Mouse (Mus musculus) neural tube, embryonic 12.5 days (tissue): ENCODE results near the gene Odf3b. TPM values are rescaled to one million over a fixed set of nuclear protein-coding genes. Genes with fewer than 3 reads are reported as not detected.

ENCODE experiments used
- ATAC-seq: fragments of 200-750 bp; cut with Nextera tagmentation; 2 replicates; pipeline ENCODE4 v1.8.0; 2017; ENCODE audit warnings: low read depth, mild to moderate bottlenecking, moderate TSS enrichment, moderate library complexity; ENCODE audit not compliant: low FRiP score
- H3K27ac ChIP-seq: fragments of 300-500 bp; sonication (generic); 2 replicates; pipeline ENCODE4 v1.5.1; 2016
- H3K27me3 ChIP-seq: fragments of 300-500 bp; sonication (generic); replicated peaks from 2 replicates; pipeline ENCODE4 v1.6.1; 2016; ENCODE audit warnings: mild to moderate bottlenecking
- H3K36me3 ChIP-seq: fragments of 300-500 bp; sonication (generic); 2 replicates; pipeline ENCODE4 v1.6.1; 2016; ENCODE audit warnings: mild to moderate bottlenecking
- H3K4me1 ChIP-seq: fragments of 300-500 bp; sonication (generic); 2 replicates; pipeline ENCODE4 v1.6.1; 2016
- H3K4me2 ChIP-seq: fragments of 300-500 bp; sonication (generic); replicated peaks from 2 replicates; pipeline ENCODE4 v1.6.1; 2016; ENCODE audit warnings: mild to moderate bottlenecking
- H3K4me3 ChIP-seq: fragments of 300-500 bp; sonication (generic); 2 replicates; pipeline ENCODE4 v1.5.1; 2016
- H3K9ac ChIP-seq: fragments of 300-500 bp; sonication (generic); 2 replicates; pipeline ENCODE4 v1.6.1; 2016; ENCODE audit warnings: mild to moderate bottlenecking
- H3K9me3 ChIP-seq: fragments of 300-500 bp; sonication (generic); 2 replicates; pipeline ENCODE4 v1.6.1; 2016; ENCODE audit warnings: mild to moderate bottlenecking
- WGBS: fragments of 180-500 bp; shearing (Covaris S2); methylation state at CpG from one replicate; pipeline ENCODE4 v1.1.7; 2016; 5-methylcytosine and 5-hydroxymethylcytosine counted together
- polyA plus RNA-seq: library from polyadenylated mRNA; unstranded; fragments of >200 nt; fragmentation: Nextera tagmentation; extraction: Ambion mirVana; gene quantifications from 2 replicates; pipeline ENCODE4 v1.2.1, GENCODE M21; 2016

The Odf3b gene
- polyA plus RNA-seq, 1 experiment from 2014 or later: 0.30 TPM

- peaks cover 39% of the 10 kb centered on the region for H3K36me3 ChIP-seq
- no peak overlapping the region for H3K4me3 ChIP-seq
- H3K9me3 ChIP-seq: no peaks in the 10 kb centered on the region
- H3K4me1 ChIP-seq: peaks cover 15% of the 10 kb centered on the region
- no peak for ATAC-seq
- 94% methylated on average over 14 of the region's 14 CpGs for WGBS
- H3K4me2 ChIP-seq: no peak overlapping the region
- H3K27me3 ChIP-seq: no peaks in the 10 kb centered on the region
- no peak overlapping the region for H3K9ac ChIP-seq
- no peak overlapping the region for H3K27ac ChIP-seq
Measured at GRCm38 (mm10) chr15:89352054-89352453, 27.0 kb downstream of the Odf3b start.

DNA sequence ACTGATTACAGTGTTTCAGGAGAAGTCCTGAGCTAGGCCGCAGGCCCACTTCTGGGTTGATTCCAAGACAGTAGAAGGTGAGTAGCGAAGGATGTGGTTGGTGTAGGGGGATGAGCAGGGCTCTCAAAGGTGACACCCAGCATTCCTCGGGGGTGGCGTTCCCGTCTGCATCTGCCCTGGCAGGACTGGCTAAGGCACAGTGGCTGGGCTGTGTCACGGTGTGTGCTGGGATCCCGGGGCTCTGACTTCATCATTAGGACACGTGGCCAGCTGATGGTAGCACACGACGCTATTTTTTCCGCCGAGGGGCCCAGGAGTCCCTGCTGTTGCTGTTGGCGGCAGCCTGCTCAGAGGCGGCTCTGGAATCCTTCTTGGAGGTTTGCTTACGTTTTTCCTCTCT lies 27.8 kb downstream of the Odf3b start:
- H3K9me3 ChIP-seq: no peaks in the 10 kb centered on the region
- no peaks in the 10 kb centered on the region for H3K27me3 ChIP-seq
- peaks cover 39% of the 10 kb centered on the region for H3K36me3 ChIP-seq
- H3K4me3 ChIP-seq: no peak overlapping the region
- H3K27ac ChIP-seq: no peak overlapping the region
- WGBS: 89% methylated on average over 15 of the region's 15 CpGs
- no peak overlapping the region for H3K4me2 ChIP-seq
- ATAC-seq: no peak
- H3K4me1 ChIP-seq: peaks cover 12% of the 10 kb centered on the region
- no peak overlapping the region for H3K9ac ChIP-seq

DNA sequence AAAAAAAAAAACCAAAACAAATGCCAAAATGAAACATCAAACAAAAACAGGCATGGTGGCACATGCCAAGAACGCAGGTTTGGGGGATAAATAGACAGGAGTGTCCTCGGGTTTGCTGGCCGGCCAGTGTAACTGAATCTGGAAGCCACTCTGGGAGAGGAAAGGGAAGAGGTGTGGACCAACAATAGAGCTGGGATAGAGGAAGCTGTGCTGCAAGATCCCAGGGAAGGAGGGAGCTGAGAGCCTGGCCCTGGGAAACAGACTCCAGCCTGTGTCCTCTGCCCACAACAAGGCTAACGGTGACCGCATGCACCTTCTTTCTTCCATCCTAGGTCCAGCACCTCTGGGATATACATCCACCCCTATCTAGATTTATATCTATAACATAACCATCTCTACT lies 28.6 kb downstream of the Odf3b start:
- H3K27ac ChIP-seq: no peak overlapping the region
- no peaks in the 10 kb centered on the region for H3K27me3 ChIP-seq
- no peak overlapping the region for H3K9ac ChIP-seq
- no peak for ATAC-seq
- H3K4me3 ChIP-seq: no peak overlapping the region
- 85% methylated on average over 5 of the region's 5 CpGs for WGBS
- peaks cover 39% of the 10 kb centered on the region for H3K36me3 ChIP-seq
- H3K4me1 ChIP-seq: peaks cover 12% of the 10 kb centered on the region
- H3K9me3 ChIP-seq: no peaks in the 10 kb centered on the region
- H3K4me2 ChIP-seq: no peak overlapping the region

- no peak overlapping the region for H3K4me3 ChIP-seq
- no peaks in the 10 kb centered on the region for H3K36me3 ChIP-seq
- no peak overlapping the region for H3K27ac ChIP-seq
- no peaks in the 10 kb centered on the region for H3K4me1 ChIP-seq
- no peaks in the 10 kb centered on the region for H3K27me3 ChIP-seq
- no peak overlapping the region for H3K4me2 ChIP-seq
- no peak overlapping the region for H3K9ac ChIP-seq
- H3K9me3 ChIP-seq: no peaks in the 10 kb centered on the region
- no peak for ATAC-seq
- 84% methylated on average over 3 of the region's 3 CpGs for WGBS
Measured at GRCm38 (mm10) chr15:89343325-89343724, 35.8 kb downstream of the Odf3b start.

DNA sequence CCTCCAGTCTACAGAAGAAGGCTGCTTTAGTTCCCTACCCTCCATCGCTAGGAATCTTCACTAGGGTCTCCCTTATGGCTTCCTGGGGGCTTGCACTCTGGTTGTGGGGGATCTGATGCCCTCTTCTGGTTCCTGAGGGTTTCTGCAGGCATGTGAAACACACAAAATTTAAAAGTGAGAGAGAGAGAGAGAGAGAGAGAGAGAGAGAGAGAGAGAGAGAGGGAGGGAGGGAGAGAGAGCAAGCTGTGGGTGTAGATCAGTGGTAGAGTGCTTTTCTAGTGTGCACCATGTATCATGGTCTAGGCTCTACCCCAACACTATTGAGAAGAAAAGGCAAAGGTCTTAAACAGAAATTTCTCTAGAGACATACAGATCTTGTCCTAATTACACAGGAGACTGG lies 37.4 kb downstream of the Odf3b start:
- no peaks in the 10 kb centered on the region for H3K36me3 ChIP-seq
- 48% methylated on average over 1 of the region's 1 CpGs for WGBS
- H3K4me3 ChIP-seq: no peak overlapping the region
- no peak overlapping the region for H3K27ac ChIP-seq
- H3K4me2 ChIP-seq: no peak overlapping the region
- ATAC-seq: no peak
- no peaks in the 10 kb centered on the region for H3K4me1 ChIP-seq
- no peak overlapping the region for H3K9ac ChIP-seq
- H3K27me3 ChIP-seq: no peaks in the 10 kb centered on the region
- H3K9me3 ChIP-seq: no peaks in the 10 kb centered on the region

DNA sequence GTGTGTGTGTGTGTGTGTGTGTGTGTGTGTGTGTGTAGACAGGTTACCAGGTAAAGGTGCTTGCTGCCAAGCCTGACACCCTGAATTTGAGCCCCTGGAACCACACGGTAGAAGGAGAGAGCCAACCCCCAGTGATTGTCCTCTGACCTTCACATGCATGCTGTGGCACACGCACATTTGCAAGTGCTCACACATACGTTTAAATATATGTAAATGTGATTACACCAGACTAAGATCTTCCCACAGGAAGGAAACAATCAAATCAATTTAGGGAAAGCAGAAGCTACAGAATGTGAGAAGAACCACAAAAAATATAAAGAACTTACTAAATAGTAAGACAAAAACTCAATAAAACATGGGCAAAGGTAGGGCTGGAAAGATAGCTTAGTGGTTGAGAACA lies 38.9 kb downstream of the Odf3b start:
- no peaks in the 10 kb centered on the region for H3K36me3 ChIP-seq
- no peak for ATAC-seq
- H3K27ac ChIP-seq: no peak overlapping the region
- no peak overlapping the region for H3K9ac ChIP-seq
- no peaks in the 10 kb centered on the region for H3K9me3 ChIP-seq
- H3K4me1 ChIP-seq: no peaks in the 10 kb centered on the region
- WGBS: 85% methylated on average over 3 of the region's 3 CpGs
- H3K4me2 ChIP-seq: no peak overlapping the region
- H3K4me3 ChIP-seq: no peak overlapping the region
- H3K27me3 ChIP-seq: no peaks in the 10 kb centered on the region

- no peak for ATAC-seq
- no peaks in the 10 kb centered on the region for H3K36me3 ChIP-seq
- no peak overlapping the region for H3K4me3 ChIP-seq
- H3K27me3 ChIP-seq: no peaks in the 10 kb centered on the region
- WGBS: 84% methylated on average over 2 of the region's 2 CpGs
- no peak overlapping the region for H3K27ac ChIP-seq
- H3K9ac ChIP-seq: no peak overlapping the region
- no peaks in the 10 kb centered on the region for H3K4me1 ChIP-seq
- H3K9me3 ChIP-seq: no peaks in the 10 kb centered on the region
- H3K4me2 ChIP-seq: no peak overlapping the region
Measured at GRCm38 (mm10) chr15:89339696-89340095, 39.4 kb downstream of the Odf3b start.

GRCm38 (mm10) chr15:89336422-89336821 lies 42.7 kb downstream of the Odf3b start:
- no peaks in the 10 kb centered on the region for H3K9me3 ChIP-seq
- no peaks in the 10 kb centered on the region for H3K4me1 ChIP-seq
- no peaks in the 10 kb centered on the region for H3K36me3 ChIP-seq
- no peak overlapping the region for H3K4me3 ChIP-seq
- ATAC-seq: no peak
- WGBS: 89% methylated on average over 14 of the region's 14 CpGs
- H3K27me3 ChIP-seq: no peaks in the 10 kb centered on the region
- H3K9ac ChIP-seq: no peak overlapping the region
- no peak overlapping the region for H3K4me2 ChIP-seq
- no peak overlapping the region for H3K27ac ChIP-seq

DNA sequence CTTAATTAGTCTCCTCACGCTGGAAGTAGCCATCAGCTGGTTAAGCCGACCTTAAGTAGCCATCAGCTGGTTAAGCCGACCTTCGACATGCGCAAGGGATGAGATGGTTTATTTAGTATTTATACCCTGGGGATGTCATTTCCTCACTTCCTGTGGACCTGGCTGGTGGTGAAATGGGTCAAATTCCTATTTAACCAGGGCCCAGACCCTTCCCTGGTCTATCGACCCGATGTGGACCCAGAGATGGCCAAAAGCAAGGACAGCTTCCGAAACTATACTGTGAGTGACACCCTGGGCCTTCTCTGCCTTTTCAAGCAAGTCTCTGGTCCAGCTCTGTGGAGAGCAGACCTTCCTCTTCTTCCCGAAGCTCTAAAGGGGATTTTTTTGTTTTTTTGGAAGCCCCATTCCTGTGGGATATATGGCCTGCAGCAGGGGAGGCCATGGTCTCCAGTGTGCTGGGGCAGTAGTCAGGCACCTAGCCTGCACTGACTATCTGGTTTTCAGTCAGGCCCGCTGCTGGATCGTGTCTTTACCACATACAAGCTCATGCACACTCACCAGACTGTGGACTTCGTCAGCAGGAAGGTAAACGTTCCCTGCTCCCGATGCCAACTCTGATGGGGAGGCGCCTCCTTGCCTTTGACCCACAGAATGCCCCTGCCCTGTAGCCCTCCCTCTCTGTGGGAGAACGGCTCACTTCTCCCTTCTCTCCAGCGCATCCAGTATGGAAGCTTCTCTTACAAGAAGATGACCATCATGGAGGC lies 44.1 kb downstream of the Odf3b start:
- Histone ChIP-seq H3K4me3 (no peak overlapping the region), H3K27me3 (no peaks in the 10 kb centered on the region), H3K4me1 (no peaks in the 10 kb centered on the region), H3K36me3 (no peaks in the 10 kb centered on the region), H3K9me3 (no peaks in the 10 kb centered on the region), H3K9ac (no peak overlapping the region), H3K27ac (no peak overlapping the region), H3K4me2 (no peak overlapping the region)
- ATAC-seq: no peak
- 87% methylated on average over 17 of the region's 17 CpGs for WGBS

DNA sequence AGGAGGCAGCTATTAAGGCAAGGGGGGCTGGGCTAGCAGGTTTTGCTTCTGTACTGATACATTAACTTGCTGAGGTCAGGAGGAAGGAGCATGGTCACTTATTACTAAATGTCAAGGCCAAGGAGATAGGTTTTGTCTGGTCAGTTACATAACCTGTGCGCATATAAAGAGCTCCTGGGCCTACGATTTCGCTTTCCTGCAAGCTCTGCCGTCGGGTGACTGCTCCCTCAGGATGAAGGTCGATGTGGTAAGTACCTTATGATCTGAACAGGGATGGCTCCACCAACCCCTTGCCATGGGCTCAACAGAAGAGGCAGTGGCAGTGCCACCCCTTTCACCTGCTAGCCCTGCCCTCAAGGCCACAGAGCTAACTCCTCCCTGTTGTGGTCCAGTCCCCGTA lies 44.8 kb downstream of the Odf3b start, which contains the start of gene Miox:
Gene Miox (plus strand): TSS at position 128 of the 400 bp plus-strand sequence.
- Histone ChIP-seq H3K9me3 (no peaks in the 10 kb centered on the region), H3K9ac (no peak within 1 kb of the TSS), H3K27ac (no peak within 1 kb of the TSS), H3K4me1 (no peaks in the 10 kb centered on the region), H3K4me3 (no peak within 1 kb of the TSS), H3K27me3 (no peaks in the 10 kb centered on the region), H3K36me3 (no peaks in the 10 kb centered on the region), H3K4me2 (no peak within 1 kb of the TSS)
- WGBS: 91% methylated on average over 7 of the region's 7 CpGs
- ATAC-seq: no peak

Other genes starting within 250 kb of the Odf3b start
- gene Mapk12, start 238.6 kb downstream of the Odf3b start, polyA plus RNA-seq: 11.7 and 13.4 TPM in 2 replicates
- 45.7 and 46.6 TPM in 2 replicates for gene Mapk11, start 229.7 kb downstream of the Odf3b start, polyA plus RNA-seq
- 123 and 126 TPM in 2 replicates for gene Plxnb2, start 198.5 kb downstream of the Odf3b start, polyA plus RNA-seq
- 55.5 and 62.6 TPM in 2 replicates for gene Dennd6b, start 182.8 kb downstream of the Odf3b start, polyA plus RNA-seq
- 56.9 and 69.7 TPM in 2 replicates for gene Ppp6r2, start 167.7 kb downstream of the Odf3b start, polyA plus RNA-seq
- 88.9 and 90.5 TPM in 2 replicates for gene Sbf1, start 64.0 kb downstream of the Odf3b start, polyA plus RNA-seq
- not detected in 2 replicates for gene Adm2, start 56.6 kb downstream of the Odf3b start, polyA plus RNA-seq
- gene Miox, start 44.9 kb downstream of the Odf3b start, polyA plus RNA-seq: not detected in 2 replicates
- gene Lmf2, start 23.6 kb downstream of the Odf3b start, polyA plus RNA-seq: 38.8 and 42.2 TPM in 2 replicates
- gene Ncaph2, start 23.6 kb downstream of the Odf3b start, polyA plus RNA-seq: 133 and 139 TPM in 2 replicates
- gene Sco2, start 5.4 kb downstream of the Odf3b start, polyA plus RNA-seq: 7.8 and 8.8 TPM in 2 replicates
- gene Tymp, start 2.2 kb downstream of the Odf3b start, polyA plus RNA-seq: 1.6 and 1.7 TPM in 2 replicates
- not detected in 2 replicates for gene Klhdc7b, start 5.6 kb upstream of the Odf3b start, polyA plus RNA-seq
- gene Syce3, start 31.2 kb upstream of the Odf3b start, polyA plus RNA-seq: not detected in 2 replicates
- 0.85 and 1.4 TPM in 2 replicates for gene Cpt1b, start 46.6 kb upstream of the Odf3b start, polyA plus RNA-seq
- 5.2 and 5.3 TPM in 2 replicates for gene C730034F03Rik, start 50.3 kb upstream of the Odf3b start, polyA plus RNA-seq
- not detected in 2 replicates for gene Gm44502, start 50.4 kb upstream of the Odf3b start, polyA plus RNA-seq
- gene Chkb, start 50.6 kb upstream of the Odf3b start, polyA plus RNA-seq: 79.3 and 80.1 TPM in 2 replicates
- gene Mapk8ip2, start 74.6 kb upstream of the Odf3b start, polyA plus RNA-seq: 61.7 and 62.5 TPM in 2 replicates
- gene Arsa, start 98.1 kb upstream of the Odf3b start, polyA plus RNA-seq: 15.4 and 15.6 TPM in 2 replicates
- 4.8 and 7.1 TPM in 2 replicates for gene Shank3, start 120.3 kb upstream of the Odf3b start, polyA plus RNA-seq
- 1.0 TPM in 2 replicates for gene Acr, start 189.0 kb upstream of the Odf3b start, polyA plus RNA-seq
- gene Rabl2, start 212.6 kb upstream of the Odf3b start, polyA plus RNA-seq: 74.7 and 82.9 TPM in 2 replicates